Mouse (Mus musculus) midbrain, postnatal 0 days (tissue): ENCODE measurements at regions not wholly inside any gene's neighbourhood (a gene's known extent, or its start where the extent isn't known, plus 50 kb on each side); places are given as distances from the start of the nearest gene placed in this dataset.

ENCODE experiments used
- ATAC-seq: fragments of 200-750 bp; cut with Nextera tagmentation; 2 replicates; pipeline ENCODE4 v1.8.0; 2017; ENCODE audit warnings: moderate number of reproducible peaks, mild to moderate bottlenecking, moderate TSS enrichment, moderate library complexity; ENCODE audit not compliant: low FRiP score
- DNase-seq: peaks from one replicate; pipeline ENCODE4 v3.0.0-alpha.2; 2015; ENCODE audit warnings: low spot score
- H3K27ac ChIP-seq: fragments of 300-500 bp; sonication (generic); 2 replicates; pipeline ENCODE4 v1.5.1; 2014; ENCODE audit warnings: low read depth, mild to moderate bottlenecking, low read length, mixed read lengths
- H3K27me3 ChIP-seq: fragments of 300-500 bp; sonication (generic); 2 replicates; pipeline ENCODE4 v1.6.1; 2014; ENCODE audit warnings: low read length, control low read depth, mixed read lengths; ENCODE audit not compliant: insufficient read depth
- H3K36me3 ChIP-seq: fragments of 300-500 bp; sonication (generic); 2 replicates; pipeline ENCODE4 v1.6.1; 2014; ENCODE audit warnings: low read length, control low read depth, mixed read lengths; ENCODE audit not compliant: insufficient read depth
- H3K4me1 ChIP-seq: fragments of 300-500 bp; sonication (generic); 2 replicates; pipeline ENCODE4 v1.6.1; 2014; ENCODE audit warnings: mild to moderate bottlenecking, control low read depth, antibody characterized with exemption, low read length, mixed read lengths; ENCODE audit not compliant: insufficient read depth
- H3K4me2 ChIP-seq: fragments of 300-500 bp; sonication (generic); 2 replicates; pipeline ENCODE4 v1.6.1; 2014; ENCODE audit warnings: low read depth, mild to moderate bottlenecking, low read length, mixed read lengths; ENCODE audit not compliant: poor library complexity, severe bottlenecking
- H3K4me3 ChIP-seq: fragments of 300-500 bp; sonication (generic); 2 replicates; pipeline ENCODE4 v1.5.1; 2014; ENCODE audit warnings: low read depth, mild to moderate bottlenecking, low read length, moderate library complexity
- H3K9ac ChIP-seq: fragments of 300-500 bp; sonication (generic); replicated peaks from 2 replicates; pipeline ENCODE4 v1.6.1; 2014; ENCODE audit warnings: mild to moderate bottlenecking, low read length, moderate library complexity, mixed read lengths; ENCODE audit not compliant: poor library complexity, severe bottlenecking
- H3K9me3 ChIP-seq: fragments of 300-500 bp; sonication (generic); 2 replicates; pipeline ENCODE4 v1.6.1; 2016; ENCODE audit warnings: low read length, control low read depth
- CTCF ChIP-seq: IDR thresholded peaks from 2 replicates; pipeline ENCODE4 v1.5.1; 2016; ENCODE audit warnings: antibody characterized with exemption, mild to moderate bottlenecking
- WGBS: fragments of 180-500 bp; shearing (Covaris S2); extraction: QIAGEN DNeasy Blood & Tissue Kit; methylation state at CpG from one replicate; pipeline ENCODE4 v1.1.7; 2014; 5-methylcytosine and 5-hydroxymethylcytosine counted together

GRCm38 (mm10) chr8:12214205-12215019, 64.2 kb upstream of the A230072I06Rik start:
- Histone ChIP-seq H3K9ac (peak overlapping the region; percentile 48; the same call in 1 of the 2 replicates), H3K9me3 (no peaks in the 10 kb centered on the region), H3K4me2 (peak overlapping the region; percentile 40), H3K27me3 (peaks cover 26% of the 10 kb centered on the region), H3K27ac (no peak overlapping the region), H3K4me3 (peak overlapping the region; percentile 19), H3K4me1 (peaks cover 7% of the 10 kb centered on the region; the same call in 1 of the 2 replicates), H3K36me3 (no peaks in the 10 kb centered on the region)
- peak; percentile 15 for DNase-seq
- no peak for ATAC-seq
- no peak for TF ChIP-seq CTCF
- 13% methylated on average over 24 of the region's 24 CpGs for WGBS

- no peak for TF ChIP-seq CTCF
- DNase-seq (no peak), ATAC-seq (no peak)
- Histone ChIP-seq H3K4me1 (0 out of 2 replicates have a peak, but pooled peaks cover 1% of the 10 kb centered on the region), H3K4me3 (no peak overlapping the region), H3K27ac (no peak overlapping the region), H3K36me3 (no peaks in the 10 kb centered on the region), H3K27me3 (peaks cover 9% of the 10 kb centered on the region; the same call in 1 of the 2 replicates), H3K9ac (no peak overlapping the region), H3K9me3 (no peaks in the 10 kb centered on the region), H3K4me2 (no peak overlapping the region)
- WGBS: 76% methylated on average over 9 of the region's 9 CpGs
These were observed 57.1 kb upstream of the A230072I06Rik start for GRCm38 (mm10) chr8:12221506-12221905.

GRCm38 (mm10) chr8:12223376-12223775, 55.2 kb upstream of the A230072I06Rik start:
- H3K27ac ChIP-seq: no peak overlapping the region
- H3K4me2 ChIP-seq: no peak overlapping the region
- no peak for TF ChIP-seq CTCF
- DNase-seq: no peak
- no peaks in the 10 kb centered on the region for H3K9me3 ChIP-seq
- H3K4me1 ChIP-seq: no peaks in the 10 kb centered on the region
- WGBS: 95% methylated on average over 1 of the region's 1 CpGs
- H3K4me3 ChIP-seq: no peak overlapping the region
- ATAC-seq: no peak
- H3K27me3 ChIP-seq: peaks cover 3% of the 10 kb centered on the region; the same call in 1 of the 2 replicates
- H3K9ac ChIP-seq: no peak overlapping the region
- no peaks in the 10 kb centered on the region for H3K36me3 ChIP-seq
